Mouse (Mus musculus) lung, embryonic 14.5 days (tissue): ENCODE results near the gene D430019H16Rik. TPM values are rescaled to one million over a fixed set of nuclear protein-coding genes. Genes with fewer than 3 reads are reported as not detected.
A peak's percentile ranks its signal among the peaks of the same experiment; 100 is the strongest.

ENCODE experiments used
- ATAC-seq: fragments of 200-750 bp; cut with Nextera tagmentation; 2 replicates; pipeline ENCODE4 v1.8.0; 2017; ENCODE audit warnings: mild to moderate bottlenecking, moderate TSS enrichment, moderate library complexity; ENCODE audit not compliant: insufficient read depth
- DNase-seq: peaks from one replicate; pipeline ENCODE4 v3.0.0-alpha.2; 2015
- H3K27ac ChIP-seq: fragments of 300-500 bp; sonication (generic); 2 replicates; pipeline ENCODE4 v1.5.1; 2014; ENCODE audit warnings: low read depth, mild to moderate bottlenecking, moderate library complexity
- H3K27me3 ChIP-seq: fragments of 300-500 bp; sonication (generic); 2 replicates; pipeline ENCODE4 v1.6.1; 2014; ENCODE audit warnings: low read length, control low read depth; ENCODE audit not compliant: insufficient read depth
- H3K36me3 ChIP-seq: fragments of 300-500 bp; sonication (generic); 2 replicates; pipeline ENCODE4 v1.6.1; 2014; ENCODE audit warnings: control low read depth; ENCODE audit not compliant: insufficient read depth
- H3K4me1 ChIP-seq: fragments of 300-500 bp; sonication (generic); 2 replicates; pipeline ENCODE4 v1.6.1; 2014; ENCODE audit warnings: antibody characterized with exemption, control low read depth; ENCODE audit not compliant: insufficient read depth
- H3K4me2 ChIP-seq: fragments of 300-500 bp; sonication (generic); 2 replicates; pipeline ENCODE4 v1.6.1; 2014; ENCODE audit warnings: mild to moderate bottlenecking
- H3K4me3 ChIP-seq: fragments of 300-500 bp; sonication (generic); 2 replicates; pipeline ENCODE4 v1.5.1; 2014; ENCODE audit warnings: low read depth, low read length
- H3K9ac ChIP-seq: fragments of 300-500 bp; sonication (generic); 2 replicates; pipeline ENCODE4 v1.6.1; 2014
- H3K9me3 ChIP-seq: fragments of 300-500 bp; sonication (generic); 2 replicates; pipeline ENCODE4 v1.6.1; 2016; ENCODE audit warnings: low read depth, low read length, control low read depth
- CTCF ChIP-seq: IDR thresholded peaks from 2 replicates; pipeline ENCODE4 v1.5.1; 2016; ENCODE audit warnings: antibody characterized with exemption, low read depth
- WGBS: fragments of 180-500 bp; shearing (Covaris S2); extraction: QIAGEN DNeasy Blood & Tissue Kit; methylation state at CpG from one replicate; pipeline ENCODE4 v1.1.7; 2014; 5-methylcytosine and 5-hydroxymethylcytosine counted together
- polyA plus RNA-seq: library from polyadenylated mRNA; unstranded; fragments of >200 nt; fragmentation: Nextera tagmentation; extraction: Ambion mirVana; gene quantifications from 2 replicates; pipeline ENCODE4 v1.2.1, GENCODE M21; 2014

Gene D430019H16Rik
- polyA plus RNA-seq, 1 experiment from 2014 or later = 3.0 TPM

GRCm38 (mm10) chr12:105432807-105433206 is 20.8 kb upstream of the D430019H16Rik start:
- 26% methylated on average over 3 of the region's 3 CpGs for WGBS
- Histone ChIP-seq H3K36me3 (no peaks in the 10 kb centered on the region), H3K4me1 (no peaks in the 10 kb centered on the region), H3K9me3 (no peaks in the 10 kb centered on the region), H3K27ac (no peak overlapping the region), H3K4me3 (no peak overlapping the region), H3K27me3 (no peaks in the 10 kb centered on the region), H3K9ac (no peak overlapping the region), H3K4me2 (no peak overlapping the region)
- DNase-seq (peak; percentile 21), ATAC-seq (no peak)
- TF ChIP-seq CTCF = no peak

- Histone ChIP-seq H3K4me1 (no peaks in the 10 kb centered on the region), H3K27ac (no peak overlapping the region), H3K36me3 (no peaks in the 10 kb centered on the region), H3K9me3 (no peaks in the 10 kb centered on the region), H3K27me3 (no peaks in the 10 kb centered on the region), H3K4me3 (no peak overlapping the region), H3K4me2 (no peak overlapping the region), H3K9ac (no peak overlapping the region)
- 26% methylated on average over 5 of the region's 5 CpGs for WGBS
- peak; percentile 41 for DNase-seq
- ATAC-seq = no peak
- no peak for TF ChIP-seq CTCF
Measured at GRCm38 (mm10) chr12:105438259-105438658, 15.4 kb upstream of the D430019H16Rik start.

GRCm38 (mm10) chr12:105439976-105440375 is 13.7 kb upstream of the D430019H16Rik start:
- DNase-seq = no peak

GRCm38 (mm10) chr12:105443569-105443968 is 10.1 kb upstream of the D430019H16Rik start:
- no peak for DNase-seq
- Histone ChIP-seq H3K4me3 (no peak overlapping the region), H3K36me3 (no peaks in the 10 kb centered on the region), H3K27me3 (no peaks in the 10 kb centered on the region), H3K27ac (no peak overlapping the region), H3K4me1 (no peaks in the 10 kb centered on the region), H3K4me2 (no peak overlapping the region), H3K9ac (no peak overlapping the region), H3K9me3 (no peaks in the 10 kb centered on the region)
- TF ChIP-seq CTCF = no peak
- no peak for ATAC-seq
- 55% methylated on average over 5 of the region's 5 CpGs for WGBS

More at GRCm38 (mm10) chr12:105439976-105440375, 13.7 kb upstream of the D430019H16Rik start:
- H3K36me3 ChIP-seq = no peaks in the 10 kb centered on the region
- no peak overlapping the region for H3K4me3 ChIP-seq
- no peak for ATAC-seq
- WGBS = 67% methylated on average over 6 of the region's 6 CpGs
- H3K9me3 ChIP-seq = no peaks in the 10 kb centered on the region
- no peak overlapping the region for H3K9ac ChIP-seq
- no peaks in the 10 kb centered on the region for H3K27me3 ChIP-seq
- H3K27ac ChIP-seq = no peak overlapping the region
- TF ChIP-seq CTCF = no peak
- no peaks in the 10 kb centered on the region for H3K4me1 ChIP-seq
- H3K4me2 ChIP-seq = no peak overlapping the region

GRCm38 (mm10) chr12:105445767-105446166 is 7.9 kb upstream of the D430019H16Rik start:
- no peak overlapping the region for H3K4me2 ChIP-seq
- WGBS = 74% methylated on average over 6 of the region's 6 CpGs
- no peak overlapping the region for H3K9ac ChIP-seq
- H3K4me1 ChIP-seq = no peaks in the 10 kb centered on the region
- no peak for ATAC-seq
- TF ChIP-seq CTCF = no peak
- no peaks in the 10 kb centered on the region for H3K9me3 ChIP-seq
- no peak overlapping the region for H3K27ac ChIP-seq
- no peak for DNase-seq
- H3K27me3 ChIP-seq = no peaks in the 10 kb centered on the region
- no peaks in the 10 kb centered on the region for H3K36me3 ChIP-seq
- no peak overlapping the region for H3K4me3 ChIP-seq

- peaks cover 4% of the 10 kb centered on the region; the same call in 1 of the 2 replicates for H3K4me1 ChIP-seq
- H3K9ac ChIP-seq = no peak overlapping the region
- no peaks in the 10 kb centered on the region for H3K36me3 ChIP-seq
- H3K27ac ChIP-seq = no peak overlapping the region
- ATAC-seq (no peak), DNase-seq (no peak)
- no peak for TF ChIP-seq CTCF
- no peak overlapping the region for H3K4me2 ChIP-seq
- H3K4me3 ChIP-seq = no peak overlapping the region
- H3K27me3 ChIP-seq = no peaks in the 10 kb centered on the region
- no peaks in the 10 kb centered on the region for H3K9me3 ChIP-seq
- 79% methylated on average over 4 of the region's 4 CpGs for WGBS
Measured at GRCm38 (mm10) chr12:105449239-105449638, 4.4 kb upstream of the D430019H16Rik start.

- peak; percentile 55 for DNase-seq
- H3K27ac ChIP-seq = peak overlapping the region; percentile 34
- H3K9ac ChIP-seq = peak overlapping the region; percentile 70
Measured at GRCm38 (mm10) chr12:105454258-105455062, 804 bp downstream of the D430019H16Rik start.

More at GRCm38 (mm10) chr12:105454258-105455062, 804 bp downstream of the D430019H16Rik start:
- peaks cover 8% of the 10 kb centered on the region; the same call in 1 of the 2 replicates for H3K4me1 ChIP-seq
- no peaks in the 10 kb centered on the region for H3K36me3 ChIP-seq
- H3K27me3 ChIP-seq = no peaks in the 10 kb centered on the region
- H3K4me2 ChIP-seq = peak overlapping the region; percentile 79
- TF ChIP-seq CTCF = no peak
- peak; percentile 62 for ATAC-seq
- under 1% methylated on average over 21 of the region's 21 CpGs for WGBS
- peak overlapping the region; percentile 63 for H3K4me3 ChIP-seq
- no peaks in the 10 kb centered on the region for H3K9me3 ChIP-seq
